Mouse (Mus musculus) frontal cortex, postnatal 36 days (tissue): ENCODE results near the gene Vmn2r67.
"Not testable (repeated sequence)": the region's sequence is repeated elsewhere in the genome, so short reads cannot be mapped to it uniquely, and the experiment has no call there.

Experiments used
- DNase-seq, 2 experiments: peaks; one replicate each; pipeline ENCODE4 v3.0.0; 2022; ENCODE audit warnings: low spot score in 2 of 2

The Vmn2r67 gene

GRCm38 (mm10) chr7:85155898-85156297 is at the start of gene Vmn2r67:
Gene Vmn2r67 (minus strand): TSS chr7:85155998.
- DNase-seq = no peak

- not testable (repeated sequence) for DNase-seq
Measured at GRCm38 (mm10) chr7:85104531-85104930, 51.3 kb downstream of the Vmn2r67 start.
